Mouse (Mus musculus) stomach, embryonic 14.5 days (tissue): Measurements from ENCODE around the gene Zbtb38. TPM values are rescaled to one million over a fixed set of nuclear protein-coding genes. Genes with fewer than 3 reads are reported as not detected.

Experiments used
- ATAC-seq: fragments of 200-750 bp; cut with Nextera tagmentation; 2 replicates; pipeline ENCODE4 v1.8.0; 2017; ENCODE audit warnings: low read depth, moderate TSS enrichment; ENCODE audit not compliant: insufficient number of reproducible peaks, insufficient read depth, low FRiP score
- H3K27ac ChIP-seq: fragments of 300-500 bp; sonication (generic); 2 replicates; pipeline ENCODE4 v1.5.1; 2014; ENCODE audit warnings: mild to moderate bottlenecking, low read length, moderate library complexity, mixed read lengths
- H3K27me3 ChIP-seq: fragments of 300-500 bp; sonication (generic); 2 replicates; pipeline ENCODE4 v1.6.1; 2014; ENCODE audit warnings: low read length, control low read depth, mixed read lengths; ENCODE audit not compliant: control insufficient read depth, insufficient read depth
- H3K36me3 ChIP-seq: fragments of 300-500 bp; sonication (generic); 2 replicates; pipeline ENCODE4 v1.6.1; 2014; ENCODE audit warnings: mild to moderate bottlenecking, control low read depth, low read length, moderate library complexity, mixed read lengths; ENCODE audit not compliant: control insufficient read depth, insufficient read depth
- H3K4me1 ChIP-seq: fragments of 300-500 bp; sonication (generic); 2 replicates; pipeline ENCODE4 v1.6.1; 2014; ENCODE audit warnings: low read length, control low read depth, mixed read lengths; ENCODE audit not compliant: control insufficient read depth, insufficient read depth
- H3K4me2 ChIP-seq: fragments of 300-500 bp; sonication (generic); replicated peaks from 2 replicates; pipeline ENCODE4 v1.6.1; 2014; ENCODE audit warnings: low read depth, low read length, control low read depth
- H3K4me3 ChIP-seq: fragments of 300-500 bp; sonication (generic); 2 replicates; pipeline ENCODE4 v1.5.1; 2014; ENCODE audit warnings: low read depth, low read length, control low read depth
- H3K9ac ChIP-seq: fragments of 300-500 bp; sonication (generic); replicated peaks from 2 replicates; pipeline ENCODE4 v1.6.1; 2014; ENCODE audit warnings: low read depth, mild to moderate bottlenecking, control low read depth, low read length, moderate library complexity, mixed read lengths
- H3K9me3 ChIP-seq: fragments of 300-500 bp; sonication (generic); 2 replicates; pipeline ENCODE4 v1.6.1; 2016; ENCODE audit warnings: low read depth, low read length, control low read depth; ENCODE audit not compliant: control insufficient read depth
- WGBS: fragments of 180-500 bp; shearing (Covaris S2); extraction: QIAGEN DNeasy Blood & Tissue Kit; methylation state at CpG from one replicate; pipeline ENCODE4 v1.1.7; 2014; 5-methylcytosine and 5-hydroxymethylcytosine counted together
- polyA plus RNA-seq: library from polyadenylated mRNA; unstranded; fragments of >200 nt; fragmentation: Nextera tagmentation; extraction: Ambion mirVana; gene quantifications from 2 replicates; pipeline ENCODE4 v1.2.1, GENCODE M21; 2014

Zbtb38 gene
- polyA plus RNA-seq, 1 experiment from 2014 or later = 23.0 TPM

DNA sequence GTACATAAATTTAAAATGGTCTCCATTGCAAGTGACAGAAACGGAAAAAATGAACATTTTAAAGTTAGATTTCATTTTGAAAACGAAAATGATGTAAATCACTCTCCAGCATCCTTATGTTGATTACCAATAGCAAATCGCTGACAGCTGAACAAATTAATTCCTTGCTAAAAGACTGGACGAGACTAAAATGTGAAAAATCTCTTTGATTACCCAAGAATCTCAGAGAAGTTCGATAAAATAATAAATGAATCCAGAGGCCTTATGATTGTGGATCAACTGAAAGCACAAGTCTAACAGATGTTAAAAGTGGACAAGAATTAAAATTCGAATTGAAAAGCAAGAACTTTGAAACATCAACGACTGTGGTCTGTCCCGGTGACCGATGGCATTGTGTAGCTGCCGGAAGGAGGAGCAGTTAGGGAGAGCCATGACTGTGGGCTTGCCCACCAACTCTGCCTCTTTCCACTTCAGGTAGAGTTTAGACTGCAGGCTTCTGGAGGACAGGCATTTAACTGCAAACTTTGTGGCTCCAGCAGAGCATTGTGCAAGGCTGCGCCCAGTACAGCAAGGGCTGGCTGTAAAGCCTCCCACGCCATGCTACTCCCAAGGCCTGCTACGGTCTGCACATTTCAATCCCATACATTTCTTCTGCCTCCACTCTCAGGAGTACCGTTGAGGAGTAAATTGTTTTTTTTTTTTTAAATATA is 35.7 kb downstream of the Zbtb38 start:
- H3K27me3 ChIP-seq = no peaks in the 10 kb centered on the region
- peaks cover 3% of the 10 kb centered on the region; the same call in 1 of the 2 replicates for H3K36me3 ChIP-seq
- no peak overlapping the region for H3K4me2 ChIP-seq
- H3K4me3 ChIP-seq = no peak overlapping the region
- no peak for ATAC-seq
- WGBS = 85% methylated on average over 14 of the region's 14 CpGs
- H3K9ac ChIP-seq = no peak overlapping the region
- 0 out of 2 replicates have a peak, but pooled peaks cover 6% of the 10 kb centered on the region for H3K4me1 ChIP-seq
- no peaks in the 10 kb centered on the region for H3K9me3 ChIP-seq
- no peak overlapping the region for H3K27ac ChIP-seq

- WGBS = 62% methylated on average over 10 of the region's 10 CpGs
- Histone ChIP-seq H3K9me3 (no peaks in the 10 kb centered on the region), H3K4me2 (no peak overlapping the region), H3K9ac (no peak overlapping the region), H3K27ac (no peak overlapping the region), H3K27me3 (no peaks in the 10 kb centered on the region), H3K4me3 (no peak overlapping the region), H3K4me1 (0 out of 2 replicates have a peak, but pooled peaks cover 6% of the 10 kb centered on the region), H3K36me3 (peaks cover 3% of the 10 kb centered on the region; the same call in 1 of the 2 replicates)
- no peak for ATAC-seq
Measured at GRCm38 (mm10) chr9:96716136-96716535, 36.5 kb downstream of the Zbtb38 start.

- Histone ChIP-seq H3K4me1 (0 out of 2 replicates have a peak, but pooled peaks cover 6% of the 10 kb centered on the region), H3K4me2 (no peak overlapping the region), H3K27me3 (no peaks in the 10 kb centered on the region), H3K27ac (no peak overlapping the region), H3K9ac (no peak overlapping the region), H3K9me3 (no peaks in the 10 kb centered on the region), H3K4me3 (no peak overlapping the region), H3K36me3 (peaks cover 3% of the 10 kb centered on the region; the same call in 1 of the 2 replicates)
- 78% methylated on average over 11 of the region's 11 CpGs for WGBS
- no peak for ATAC-seq
Measured at GRCm38 (mm10) chr9:96715171-96715570, 37.5 kb downstream of the Zbtb38 start.

- ATAC-seq = no peak
- H3K9ac ChIP-seq = no peak overlapping the region
- H3K27me3 ChIP-seq = no peaks in the 10 kb centered on the region
- peaks cover 3% of the 10 kb centered on the region; the same call in 1 of the 2 replicates for H3K36me3 ChIP-seq
- H3K27ac ChIP-seq = no peak overlapping the region; the same call in 1 of the 2 replicates
- H3K4me2 ChIP-seq = no peak overlapping the region
- no peaks in the 10 kb centered on the region for H3K9me3 ChIP-seq
- H3K4me1 ChIP-seq = 0 out of 2 replicates have a peak, but pooled peaks cover 3% of the 10 kb centered on the region
- WGBS = 67% methylated on average over 14 of the region's 14 CpGs
- no peak overlapping the region for H3K4me3 ChIP-seq
Measured at GRCm38 (mm10) chr9:96713472-96714390, 38.9 kb downstream of the Zbtb38 start.

GRCm38 (mm10) chr9:96712758-96713471 is 39.7 kb downstream of the Zbtb38 start:
- H3K9me3 ChIP-seq = no peaks in the 10 kb centered on the region
- no peak overlapping the region for H3K27ac ChIP-seq
- H3K9ac ChIP-seq = no peak overlapping the region
- H3K4me3 ChIP-seq = no peak overlapping the region
- no peaks in the 10 kb centered on the region for H3K27me3 ChIP-seq
- ATAC-seq = peak; percentile 72; the same call in 1 of the 2 replicates
- peaks cover 3% of the 10 kb centered on the region; the same call in 1 of the 2 replicates for H3K36me3 ChIP-seq
- 0 out of 2 replicates have a peak, but pooled peaks cover 2% of the 10 kb centered on the region for H3K4me1 ChIP-seq
- H3K4me2 ChIP-seq = no peak overlapping the region
- WGBS = 72% methylated on average over 14 of the region's 14 CpGs

DNA sequence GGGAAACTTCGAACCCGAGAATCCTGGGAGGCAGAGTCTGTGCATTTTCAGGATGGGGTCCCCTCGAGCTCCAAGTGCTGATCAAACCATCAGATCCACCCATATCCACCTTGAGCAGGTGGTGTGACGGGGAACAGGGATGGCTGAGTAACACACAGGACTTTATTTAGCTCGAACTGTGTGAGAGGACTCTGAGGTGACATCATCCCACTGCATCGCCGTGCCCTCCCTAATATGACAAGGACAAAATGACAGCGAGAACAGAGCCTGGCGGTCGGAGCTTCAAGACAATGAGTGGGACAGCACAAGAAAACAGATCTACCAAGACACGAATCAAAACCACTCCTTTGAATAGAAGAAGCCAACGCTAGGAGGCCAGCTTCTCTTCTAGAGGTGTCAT is 40.6 kb downstream of the Zbtb38 start:
- WGBS = 88% methylated on average over 12 of the region's 12 CpGs
- Histone ChIP-seq H3K9ac (no peak overlapping the region), H3K4me1 (0 out of 2 replicates have a peak, but pooled peaks cover 2% of the 10 kb centered on the region), H3K4me2 (no peak overlapping the region), H3K9me3 (no peaks in the 10 kb centered on the region), H3K27me3 (no peaks in the 10 kb centered on the region), H3K36me3 (peaks cover 3% of the 10 kb centered on the region; the same call in 1 of the 2 replicates), H3K27ac (no peak overlapping the region), H3K4me3 (no peak overlapping the region)
- ATAC-seq = no peak

DNA sequence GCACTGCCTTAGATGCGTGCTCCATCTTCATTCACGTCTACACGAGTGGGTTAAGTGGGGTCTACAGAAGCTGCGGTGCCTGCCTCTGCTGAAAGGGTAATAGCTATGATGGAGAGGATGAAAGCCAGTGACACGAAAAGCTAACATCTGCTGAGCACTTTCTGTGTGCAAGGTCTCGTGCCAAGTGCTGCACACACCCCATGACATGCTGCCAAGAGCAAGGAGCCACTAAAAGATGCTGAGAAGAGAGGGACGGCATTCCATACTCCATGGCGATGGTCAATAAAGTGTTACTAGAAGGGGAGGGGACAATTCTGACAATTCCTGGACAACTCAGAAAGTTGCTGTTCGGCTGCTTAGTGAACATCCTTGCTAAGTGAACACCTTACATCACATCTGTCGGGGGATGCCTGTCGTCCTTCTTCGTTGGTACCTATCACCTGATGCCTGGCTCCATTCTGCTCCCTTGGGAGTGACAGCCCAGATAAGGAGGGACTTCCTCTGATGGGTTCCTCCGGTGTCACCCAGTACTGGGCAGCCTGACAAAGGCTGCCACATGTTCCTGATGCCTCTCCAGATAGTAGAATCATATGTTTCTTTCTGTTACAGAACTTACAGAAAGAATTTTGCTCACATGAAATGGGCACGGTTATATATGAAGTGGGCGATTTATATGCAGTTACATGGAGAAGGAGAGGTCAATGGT is 42.2 kb downstream of the Zbtb38 start:
- H3K9me3 ChIP-seq = no peaks in the 10 kb centered on the region
- H3K4me2 ChIP-seq = no peak overlapping the region
- peaks cover 6% of the 10 kb centered on the region for H3K4me1 ChIP-seq
- H3K27me3 ChIP-seq = no peaks in the 10 kb centered on the region
- no peaks in the 10 kb centered on the region for H3K36me3 ChIP-seq
- WGBS = 82% methylated on average over 15 of the region's 15 CpGs
- no peak overlapping the region for H3K4me3 ChIP-seq
- ATAC-seq = no peak
- no peak overlapping the region for H3K27ac ChIP-seq
- no peak overlapping the region for H3K9ac ChIP-seq
